12 mouse cellular contexts compared by ENCODE assay signal in the genomic region with DNA sequence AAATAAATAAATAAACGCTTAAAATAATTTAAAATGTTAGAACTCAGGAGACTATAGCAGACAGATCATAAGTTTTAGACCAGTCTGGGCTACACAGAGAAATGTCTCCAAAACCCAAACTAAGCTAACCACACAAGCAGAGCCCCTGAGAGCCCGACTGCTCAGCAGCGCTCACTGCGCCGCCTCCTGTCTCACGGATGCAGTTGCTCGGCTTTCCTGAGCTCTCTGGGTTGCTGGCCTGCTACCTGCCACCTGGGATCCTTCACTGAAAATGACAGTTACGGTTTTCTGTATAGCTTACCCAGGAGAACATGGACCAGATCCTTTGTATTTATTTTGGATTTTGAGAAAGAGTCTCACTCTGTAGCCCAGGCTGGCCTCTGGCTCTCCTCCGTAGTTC. TPM values are rescaled to one million over a fixed set of nuclear protein-coding genes. Genes with fewer than 3 reads are reported as not detected.
DNase-seq lines count a peak whose midpoint lies in the region; ATAC-seq and TF ChIP-seq lines count a peak whose summit lies in the region.
"Had no signal": no experiment of that assay in that cellular context is flagged by ENCODE, and none has a peak within 500 bp of the region (broad histone marks: within the 10 kb centered on the region; RNA-seq: fewer than 3 reads in every experiment).

No protein-coding gene starts in this region.

- H3K4me3 ChIP-seq in forebrain, postnatal 0 days (ENCODE audit: low read depth, low read length): no peak overlapping the region
- no peak overlapping the region for H3K4me3 ChIP-seq in forebrain, embryonic 10.5 days
- H3K4me3 ChIP-seq in midbrain, postnatal 0 days (ENCODE audit: low read depth, low read length): no peak overlapping the region
- no peak overlapping the region for H3K4me3 ChIP-seq in midbrain, embryonic 10.5 days
- H3K4me3 ChIP-seq in liver, embryonic 15.5 days (replicated peaks): no peak overlapping the region
- H3K4me3 ChIP-seq: forebrain, embryonic 15.5 days; kidney, embryonic 15.5 days; neural tube, embryonic 12.5 days had no signal

- H3K9ac ChIP-seq in forebrain, postnatal 0 days: no peak overlapping the region
- no peak overlapping the region for H3K9ac ChIP-seq in midbrain, postnatal 0 days (replicated peaks; ENCODE audit: low read length, poor library complexity, severe bottlenecking)
- no peak overlapping the region for H3K9ac ChIP-seq in liver, embryonic 15.5 days
- H3K9ac ChIP-seq: forebrain, embryonic 15.5 days; kidney, embryonic 15.5 days; neural tube, embryonic 12.5 days had no signal

- H3K27me3 ChIP-seq in forebrain, postnatal 0 days (ENCODE audit: insufficient read depth, low read length): no peaks in the 10 kb centered on the region
- 0 out of 2 replicates have a peak, but pooled peaks cover 6% of the 10 kb centered on the region for H3K27me3 ChIP-seq in forebrain, embryonic 10.5 days (ENCODE audit: poor library complexity, severe bottlenecking)
- no peaks in the 10 kb centered on the region for H3K27me3 ChIP-seq in midbrain, postnatal 0 days (ENCODE audit: insufficient read depth, low read length)
- H3K27me3 ChIP-seq in midbrain, embryonic 10.5 days (ENCODE audit: low read depth, poor library complexity, severe bottlenecking): no peaks in the 10 kb centered on the region
- no peaks in the 10 kb centered on the region for H3K27me3 ChIP-seq in liver, embryonic 15.5 days
- H3K27me3 ChIP-seq: forebrain, embryonic 15.5 days; kidney, embryonic 15.5 days; neural tube, embryonic 12.5 days had no signal

- H3K4me2 ChIP-seq in forebrain, postnatal 0 days (ENCODE audit: low read depth): no peak overlapping the region
- H3K4me2 ChIP-seq in midbrain, postnatal 0 days (ENCODE audit: low read depth, low read length, poor library complexity, severe bottlenecking): no peak overlapping the region
- H3K4me2 ChIP-seq in liver, embryonic 15.5 days: no peak overlapping the region
- H3K4me2 ChIP-seq: forebrain, embryonic 15.5 days; kidney, embryonic 15.5 days; neural tube, embryonic 12.5 days had no signal

- no peak overlapping the region for H3K27ac ChIP-seq in forebrain, postnatal 0 days (ENCODE audit: low read depth, low read length)
- H3K27ac ChIP-seq in forebrain, embryonic 10.5 days: no peak overlapping the region
- H3K27ac ChIP-seq in midbrain, postnatal 0 days (ENCODE audit: low read depth, low read length): no peak overlapping the region
- H3K27ac ChIP-seq in midbrain, embryonic 10.5 days (replicated peaks): no peak overlapping the region
- peak overlapping the region; percentile 51 for H3K27ac ChIP-seq in liver, embryonic 15.5 days (replicated peaks)
- H3K27ac ChIP-seq: forebrain, embryonic 15.5 days; kidney, embryonic 15.5 days; neural tube, embryonic 12.5 days had no signal

- H3K4me1 ChIP-seq in forebrain, postnatal 0 days (ENCODE audit: insufficient read depth): no peaks in the 10 kb centered on the region
- H3K4me1 ChIP-seq in forebrain, embryonic 10.5 days: peaks cover 17% of the 10 kb centered on the region
- H3K4me1 ChIP-seq in midbrain, postnatal 0 days (ENCODE audit: insufficient read depth, low read length): no peaks in the 10 kb centered on the region
- peaks cover 13% of the 10 kb centered on the region for H3K4me1 ChIP-seq in midbrain, embryonic 10.5 days
- H3K4me1 ChIP-seq in liver, embryonic 15.5 days (replicated peaks): peaks cover 51% of the 10 kb centered on the region
- H3K4me1 ChIP-seq: forebrain, embryonic 15.5 days; neural tube, embryonic 12.5 days had no signal

- H3K9me3 ChIP-seq in forebrain, postnatal 0 days (ENCODE audit: low read length): no peaks in the 10 kb centered on the region
- no peaks in the 10 kb centered on the region for H3K9me3 ChIP-seq in forebrain, embryonic 10.5 days
- no peaks in the 10 kb centered on the region for H3K9me3 ChIP-seq in midbrain, postnatal 0 days (ENCODE audit: low read length)
- H3K9me3 ChIP-seq in midbrain, embryonic 10.5 days (replicated peaks): no peaks in the 10 kb centered on the region
- no peaks in the 10 kb centered on the region for H3K9me3 ChIP-seq in liver, embryonic 15.5 days (replicated peaks)
- H3K9me3 ChIP-seq: forebrain, embryonic 15.5 days; kidney, embryonic 15.5 days; neural tube, embryonic 12.5 days had no signal

- peak; percentile 30 for TF ChIP-seq CTCF in forebrain, postnatal 0 days (IDR thresholded peaks at IDR 0.05; ENCODE audit: low read depth)
- TF ChIP-seq CTCF in midbrain, postnatal 0 days (IDR thresholded peaks at IDR 0.05): peak; percentile 33

- no peak for ATAC-seq in forebrain, postnatal 0 days
- no peak for ATAC-seq in midbrain, postnatal 0 days (ENCODE audit: low FRiP score)
- ATAC-seq in liver, embryonic 15.5 days (ENCODE audit: insufficient read depth): no peak
- ATAC-seq: forebrain, embryonic 15.5 days had no signal

- no peaks in the 10 kb centered on the region for H3K36me3 ChIP-seq in forebrain, postnatal 0 days (ENCODE audit: insufficient read depth)
- H3K36me3 ChIP-seq in forebrain, embryonic 10.5 days (replicated peaks): no peaks in the 10 kb centered on the region
- H3K36me3 ChIP-seq in midbrain, postnatal 0 days (ENCODE audit: insufficient read depth, low read length): no peaks in the 10 kb centered on the region
- H3K36me3 ChIP-seq in midbrain, embryonic 10.5 days: no peaks in the 10 kb centered on the region
- peaks cover 4% of the 10 kb centered on the region; the same call in 1 of the 2 replicates for H3K36me3 ChIP-seq in liver, embryonic 15.5 days (replicated peaks)
- H3K36me3 ChIP-seq: forebrain, embryonic 15.5 days; neural tube, embryonic 12.5 days had no signal

- 45% methylated on average over 9 of the region's 9 CpGs for WGBS in forebrain, postnatal 0 days
- WGBS in forebrain, embryonic 10.5 days: 44% methylated on average over 9 of the region's 9 CpGs
- 49% methylated on average over 9 of the region's 9 CpGs for WGBS in midbrain, postnatal 0 days
- 52% methylated on average over 9 of the region's 9 CpGs for WGBS in midbrain, embryonic 10.5 days
- 71% methylated on average over 9 of the region's 9 CpGs for WGBS in liver, embryonic 15.5 days (ENCODE audit: insufficient replicate concordance)

- no peak for DNase-seq in forebrain, postnatal 0 days
- DNase-seq in forebrain, embryonic 10.5 days (ENCODE audit: extremely low spot score, low spot score): no peak
- no peak for DNase-seq in midbrain, postnatal 0 days (ENCODE audit: low spot score)
- DNase-seq in midbrain, embryonic 10.5 days (ENCODE audit: low spot score): no peak
- DNase-seq in thymus, postnatal 36 days: peak; percentile 74 to 85
- no peak for DNase-seq in cerebellum, adult 11-12 months
- no peak for DNase-seq in urinary bladder, postnatal 4 days (ENCODE audit: low spot score in 2 of 2)
- DNase-seq: gastrocnemius, postnatal 36 days had no signal

RNA-seq across cellular contexts. Expression of gene Supt4a, which starts 17.0 kb away (rescaled TPM):
- total RNA-seq in forebrain, postnatal 0 days (2014; rRNA removed): 64.9 and 78.5 TPM in 2 replicates
- polyA plus RNA-seq in forebrain, postnatal 0 days (2015; fragmentation: Nextera tagmentation; extraction: Ambion mirVana): 141 and 159 TPM in 2 replicates
- 153 and 160 TPM in 2 replicates for polyA plus RNA-seq in forebrain, embryonic 10.5 days (2016; fragmentation: Nextera tagmentation; extraction: Ambion mirVana)
- total RNA-seq in midbrain, postnatal 0 days (2014; rRNA removed): 47.8 and 55.4 TPM in 2 replicates
- 122 and 128 TPM in 2 replicates for polyA plus RNA-seq in midbrain, postnatal 0 days (2015; fragmentation: Nextera tagmentation; extraction: Ambion mirVana)
- 157 and 171 TPM in 2 replicates for polyA plus RNA-seq in midbrain, embryonic 10.5 days (2016; fragmentation: Nextera tagmentation; extraction: Ambion mirVana)
- polyA plus RNA-seq in liver, embryonic 15.5 days (2015; fragmentation: Nextera tagmentation; extraction: Ambion mirVana): 177 and 195 TPM in 2 replicates

RNA-seq across cellular contexts. Expression of gene Tspoap1, which starts 40.0 kb away (rescaled TPM):
- total RNA-seq in forebrain, postnatal 0 days (2014; rRNA removed): 119 and 199 TPM in 2 replicates
- 10.5 and 20.1 TPM in 2 replicates for polyA plus RNA-seq in forebrain, postnatal 0 days (2015; fragmentation: Nextera tagmentation; extraction: Ambion mirVana)
- 11.0 and 11.1 TPM in 2 replicates for polyA plus RNA-seq in forebrain, embryonic 10.5 days (2016; fragmentation: Nextera tagmentation; extraction: Ambion mirVana)
- total RNA-seq in midbrain, postnatal 0 days (2014; rRNA removed): 206 and 215 TPM in 2 replicates
- 47.3 and 57.8 TPM in 2 replicates for polyA plus RNA-seq in midbrain, postnatal 0 days (2015; fragmentation: Nextera tagmentation; extraction: Ambion mirVana)
- 8.2 and 14.7 TPM in 2 replicates for polyA plus RNA-seq in midbrain, embryonic 10.5 days (2016; fragmentation: Nextera tagmentation; extraction: Ambion mirVana)
- 3.3 and 3.5 TPM in 2 replicates for polyA plus RNA-seq in liver, embryonic 15.5 days (2015; fragmentation: Nextera tagmentation; extraction: Ambion mirVana)

RNA-seq across cellular contexts. Expression of gene Rnf43, which starts 57.8 kb away (rescaled TPM):
- 1.0 and 1.8 TPM in 2 replicates for total RNA-seq in forebrain, postnatal 0 days (2014; rRNA removed)
- polyA plus RNA-seq in forebrain, postnatal 0 days (2015; fragmentation: Nextera tagmentation; extraction: Ambion mirVana): 0.79 and 0.84 TPM in 2 replicates
- 1.1 and 1.9 TPM in 2 replicates for polyA plus RNA-seq in forebrain, embryonic 10.5 days (2016; fragmentation: Nextera tagmentation; extraction: Ambion mirVana)
- 2.8 and 5.0 TPM in 2 replicates for total RNA-seq in midbrain, postnatal 0 days (2014; rRNA removed)
- 0.56 and 0.93 TPM in 2 replicates for polyA plus RNA-seq in midbrain, postnatal 0 days (2015; fragmentation: Nextera tagmentation; extraction: Ambion mirVana)
- 0.95 and 1.3 TPM in 2 replicates for polyA plus RNA-seq in midbrain, embryonic 10.5 days (2016; fragmentation: Nextera tagmentation; extraction: Ambion mirVana)
- polyA plus RNA-seq in liver, embryonic 15.5 days (2015; fragmentation: Nextera tagmentation; extraction: Ambion mirVana): 5.0 and 5.6 TPM in 2 replicates

Comparison
In these comparisons a context has a peak if more than half of its experiments do, and no peak if none do; other contexts are left out.
1. DNase-seq: peak in thymus, postnatal 36 days (2 of 2); none in forebrain, postnatal 0 days (single experiment), forebrain, embryonic 10.5 days (single experiment), midbrain, postnatal 0 days (single experiment), midbrain, embryonic 10.5 days (single experiment), cerebellum, adult 11-12 months (single experiment) and urinary bladder, postnatal 4 days (0 of 2).